ENCODE assay signal across 14 mouse cellular contexts in genomic region chr4:102579051-102579450, GRCm38 (mm10).
"Had no signal": no experiment of that assay in that cellular context is flagged by ENCODE, and none has a peak within 500 bp of the region (broad histone marks: within the 10 kb centered on the region; RNA-seq: fewer than 3 reads in every experiment).

No protein-coding gene starts in this region.

- H3K9ac ChIP-seq: lung, embryonic 14.5 days; midbrain, embryonic 12.5 days; neural tube, embryonic 12.5 days; stomach, embryonic 15.5 days had no signal

- H3K4me3 ChIP-seq: midbrain, embryonic 10.5 days; midbrain, embryonic 12.5 days; myocyte; neural tube, embryonic 12.5 days; stomach, embryonic 15.5 days had no signal

- H3K27ac ChIP-seq: midbrain, embryonic 10.5 days; midbrain, embryonic 12.5 days; neural tube, embryonic 12.5 days; stomach, embryonic 15.5 days; stomach, postnatal 0 days had no signal

- H3K36me3 ChIP-seq: midbrain, embryonic 10.5 days; midbrain, embryonic 12.5 days; neural tube, embryonic 12.5 days; stomach, embryonic 15.5 days had no signal

- H3K4me1 ChIP-seq: midbrain, embryonic 12.5 days; neural tube, embryonic 12.5 days; stomach, embryonic 15.5 days had no signal

- H3K4me2 ChIP-seq: lung, embryonic 14.5 days; midbrain, embryonic 12.5 days; neural tube, embryonic 12.5 days; stomach, embryonic 15.5 days had no signal

- DNase-seq: lung, embryonic 14.5 days; lung, postnatal 10 days; lung, postnatal 4 days; midbrain, embryonic 14.5 days; right cerebral cortex, postnatal 14 days; thymus, adult 2 months; thymus, postnatal 25 days; thymus, postnatal 4 days had no signal

- H3K27me3 ChIP-seq: midbrain, embryonic 12.5 days; neural tube, embryonic 12.5 days; stomach, embryonic 15.5 days had no signal

- H3K9me3 ChIP-seq: midbrain, embryonic 10.5 days; midbrain, embryonic 12.5 days; neural tube, embryonic 12.5 days; stomach, embryonic 15.5 days had no signal
